Mouse (Mus musculus): Measurements from ENCODE around the gene Vps13d. TPM values are rescaled to one million over a fixed set of nuclear protein-coding genes. Genes with fewer than 3 reads are reported as not detected.

The Vps13d gene
- polyA plus RNA-seq, 1 experiment from 2014 or later = 10.3 TPM

DNA sequence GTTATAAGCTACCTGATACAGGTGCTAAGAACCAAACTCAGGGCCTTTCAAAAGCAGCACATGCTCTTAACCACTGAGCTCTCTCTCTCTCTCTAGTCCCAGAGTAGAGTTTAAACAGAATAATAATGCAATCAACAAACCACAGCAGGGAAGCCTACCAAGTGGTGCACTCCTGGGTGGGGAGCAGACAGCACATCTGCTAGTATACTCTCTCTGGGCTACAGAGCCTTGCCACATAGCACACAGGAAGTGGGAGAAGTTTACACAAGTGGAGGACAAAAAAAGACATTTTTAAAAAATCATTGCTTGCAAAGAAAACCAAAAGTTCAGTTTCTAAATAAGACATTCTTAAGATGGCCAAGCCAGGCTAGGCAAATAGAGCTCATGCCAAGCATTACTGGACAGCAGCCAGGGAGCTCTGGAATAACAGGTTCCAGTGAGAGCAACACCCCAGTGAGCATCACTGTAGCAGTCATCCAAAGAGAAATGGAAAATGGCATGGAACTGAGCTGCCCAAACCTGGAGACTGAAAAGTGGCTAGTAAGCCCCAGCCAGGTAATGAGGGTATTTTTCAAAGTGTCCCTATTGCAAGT is 64.8 kb downstream of the Vps13d start:
- Histone ChIP-seq H3K27me3 (replicated peaks; ENCODE audit: insufficient read depth, low read length) (no peaks in the 10 kb centered on the region), H3K27ac (ENCODE audit: low read length) (peak overlapping the region; percentile 66), H3K36me3 (ENCODE audit: insufficient read depth, low read length) (peaks cover 50% of the 10 kb centered on the region), H3K9me3 (ENCODE audit: low read length) (no peaks in the 10 kb centered on the region), H3K4me2 (replicated peaks; ENCODE audit: low read depth, low read length) (no peak overlapping the region), H3K4me3 (ENCODE audit: low read depth, low read length) (no peak overlapping the region), H3K4me1 (ENCODE audit: insufficient read depth, low read depth, low read length) (no peaks in the 10 kb centered on the region; the same call in 1 of the 2 replicates), H3K9ac (replicated peaks; ENCODE audit: low read depth) (no peak overlapping the region)
- DNase-seq (ENCODE audit: low spot score) (peak; percentile 86), ATAC-seq (peak; percentile 89)
- no peak for TF ChIP-seq CTCF (IDR thresholded peaks at IDR 0.05)
- no peak for TF ChIP-seq EP300 (IDR thresholded peaks at IDR 0.05)

DNA sequence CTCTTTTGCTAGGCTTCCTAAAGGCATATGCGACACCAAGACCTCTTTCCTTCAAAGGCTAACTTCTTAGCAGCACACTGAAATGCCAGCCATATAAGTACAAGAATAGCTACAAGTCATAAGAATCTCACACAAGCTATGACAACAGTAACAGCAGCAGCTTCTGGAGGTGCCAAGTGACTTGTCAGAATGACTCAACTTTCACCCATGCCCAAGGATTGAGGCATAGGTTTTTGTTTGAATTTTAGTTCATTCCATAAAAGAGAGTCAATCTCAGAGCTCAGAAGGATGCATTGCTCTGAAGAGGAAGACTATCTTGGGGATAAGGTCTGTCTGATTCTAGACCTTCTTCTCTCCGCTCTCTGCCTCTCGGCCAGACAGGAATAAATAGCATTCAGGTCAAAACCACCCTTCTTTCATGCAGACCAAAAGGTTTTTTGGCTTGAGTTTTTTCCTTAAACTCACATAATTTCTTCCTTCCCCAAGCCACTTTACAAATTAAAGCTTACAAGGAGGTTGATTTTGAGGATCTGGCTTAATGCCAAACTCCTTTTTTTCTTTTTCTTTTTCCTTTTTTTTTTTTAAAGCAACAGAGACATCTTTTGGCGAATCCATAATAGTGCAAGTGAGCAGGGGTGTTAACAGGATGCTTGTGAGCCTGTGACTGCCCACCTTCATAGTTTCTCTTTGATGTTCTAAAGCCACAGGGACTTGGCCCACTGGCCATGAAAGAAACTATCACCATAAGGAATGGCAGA is 69.2 kb downstream of the Vps13d start:
- no peak overlapping the region for H3K4me3 ChIP-seq (ENCODE audit: low read depth, low read length)
- no peak overlapping the region for H3K4me2 ChIP-seq (replicated peaks; ENCODE audit: low read depth, low read length)
- no peak overlapping the region for H3K27ac ChIP-seq (ENCODE audit: low read length)
- H3K9me3 ChIP-seq (ENCODE audit: low read length) = no peaks in the 10 kb centered on the region
- TF ChIP-seq CTCF (IDR thresholded peaks at IDR 0.05) (no peak), EP300 (IDR thresholded peaks at IDR 0.05) (no peak)
- H3K27me3 ChIP-seq (replicated peaks; ENCODE audit: insufficient read depth, low read length) = no peaks in the 10 kb centered on the region
- no peak overlapping the region for H3K9ac ChIP-seq (replicated peaks; ENCODE audit: low read depth)
- ATAC-seq = no peak
- WGBS = 46% methylated on average over 4 of the region's 4 CpGs
- DNase-seq (ENCODE audit: low spot score) = peak; percentile 19
- no peaks in the 10 kb centered on the region; the same call in 1 of the 2 replicates for H3K4me1 ChIP-seq (ENCODE audit: insufficient read depth, low read depth, low read length)
- peaks cover 38% of the 10 kb centered on the region; the same call in 1 of the 2 replicates for H3K36me3 ChIP-seq (ENCODE audit: insufficient read depth, low read length)

DNA sequence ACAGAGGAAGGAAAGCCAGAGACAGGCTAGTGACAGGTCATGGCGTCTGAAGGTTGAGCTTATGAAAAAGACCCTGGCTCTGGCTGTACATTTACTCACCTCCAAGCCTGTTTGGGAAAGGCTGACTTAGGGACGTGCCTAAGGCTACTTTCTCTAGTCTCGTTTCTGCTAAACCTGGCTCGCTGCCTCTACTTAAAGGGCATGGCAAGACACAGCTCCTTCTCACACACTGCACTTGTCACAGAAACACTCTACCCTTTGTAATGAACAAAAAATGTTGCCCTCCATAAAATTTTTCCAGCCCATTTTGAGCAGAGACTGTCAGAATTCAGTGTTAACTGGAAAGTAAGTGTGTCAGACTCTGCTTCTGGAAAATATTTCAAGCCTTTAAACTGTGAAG is 70.4 kb downstream of the Vps13d start:
- Histone ChIP-seq H3K4me1 (ENCODE audit: insufficient read depth, low read depth, low read length) (no peaks in the 10 kb centered on the region), H3K36me3 (ENCODE audit: insufficient read depth, low read length) (peaks cover 37% of the 10 kb centered on the region; the same call in 1 of the 2 replicates), H3K9ac (replicated peaks; ENCODE audit: low read depth) (no peak overlapping the region), H3K9me3 (ENCODE audit: low read length) (no peaks in the 10 kb centered on the region), H3K27me3 (replicated peaks; ENCODE audit: insufficient read depth, low read length) (no peaks in the 10 kb centered on the region), H3K4me3 (ENCODE audit: low read depth, low read length) (no peak overlapping the region), H3K4me2 (replicated peaks; ENCODE audit: low read depth, low read length) (no peak overlapping the region), H3K27ac (ENCODE audit: low read length) (no peak overlapping the region)
- ATAC-seq (no peak), DNase-seq (ENCODE audit: low spot score) (no peak)
- TF ChIP-seq CTCF (IDR thresholded peaks at IDR 0.05) = no peak
- no peak for TF ChIP-seq EP300 (IDR thresholded peaks at IDR 0.05)
- 38% methylated on average over 4 of the region's 4 CpGs for WGBS

DNA sequence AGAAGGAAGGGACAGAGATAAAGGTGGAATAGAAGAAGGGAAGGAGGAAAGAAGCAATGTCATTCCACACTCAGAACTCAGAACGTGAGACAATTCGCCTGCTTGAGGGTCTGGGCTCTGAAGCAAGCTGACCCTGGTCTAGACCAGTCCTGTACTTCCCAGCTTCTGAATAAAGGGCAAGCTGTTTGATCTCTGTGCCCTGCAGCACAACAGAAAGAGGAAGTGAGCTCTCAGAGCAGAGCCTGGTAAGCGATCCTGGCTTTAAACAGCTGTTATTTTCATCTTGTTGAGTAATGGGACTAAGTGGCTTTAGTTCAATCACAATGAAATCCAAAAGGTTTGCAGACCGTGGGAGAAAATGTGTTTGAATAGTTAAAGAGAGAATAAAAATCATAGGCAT is 83.2 kb downstream of the Vps13d start:
- ATAC-seq (no peak), DNase-seq (ENCODE audit: low spot score) (peak; percentile 14)
- Histone ChIP-seq H3K4me1 (ENCODE audit: insufficient read depth, low read depth, low read length) (no peaks in the 10 kb centered on the region), H3K4me3 (ENCODE audit: low read depth, low read length) (no peak overlapping the region), H3K9me3 (ENCODE audit: low read length) (no peaks in the 10 kb centered on the region), H3K36me3 (ENCODE audit: insufficient read depth, low read length) (peaks cover 54% of the 10 kb centered on the region; the same call in 1 of the 2 replicates), H3K9ac (replicated peaks; ENCODE audit: low read depth) (no peak overlapping the region), H3K4me2 (replicated peaks; ENCODE audit: low read depth, low read length) (no peak overlapping the region), H3K27ac (ENCODE audit: low read length) (no peak overlapping the region), H3K27me3 (replicated peaks; ENCODE audit: insufficient read depth, low read length) (no peaks in the 10 kb centered on the region)
- TF ChIP-seq EP300 (IDR thresholded peaks at IDR 0.05) (no peak), CTCF (IDR thresholded peaks at IDR 0.05) (no peak)
- 39% methylated on average over 4 of the region's 4 CpGs for WGBS

DNA sequence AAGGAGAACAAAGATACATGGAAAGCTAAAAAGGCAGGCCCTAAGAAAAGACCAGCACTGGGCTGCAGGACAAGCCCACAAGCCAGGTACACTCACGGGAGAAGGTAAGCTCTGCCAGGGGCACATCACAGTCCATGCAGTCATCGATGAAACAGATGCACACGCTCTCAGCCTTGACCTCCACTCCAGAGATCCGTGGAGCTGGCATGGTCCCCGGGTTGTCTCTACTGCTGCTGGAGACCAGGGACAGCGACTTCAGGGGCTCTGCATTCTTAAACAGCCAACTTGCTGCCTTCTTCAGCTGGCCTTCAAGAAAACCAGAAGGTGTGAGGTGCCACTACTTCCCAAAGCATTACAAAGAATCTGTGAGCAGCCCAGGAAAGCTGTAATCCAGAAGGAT is 84.1 kb downstream of the Vps13d start:
- no peaks in the 10 kb centered on the region for H3K4me1 ChIP-seq (ENCODE audit: insufficient read depth, low read depth, low read length)
- H3K4me3 ChIP-seq (ENCODE audit: low read depth, low read length) = no peak overlapping the region
- WGBS = 87% methylated on average over 6 of the region's 6 CpGs
- H3K27ac ChIP-seq (ENCODE audit: low read length) = no peak overlapping the region
- TF ChIP-seq CTCF (IDR thresholded peaks at IDR 0.05) (no peak), EP300 (IDR thresholded peaks at IDR 0.05) (no peak)
- H3K36me3 ChIP-seq (ENCODE audit: insufficient read depth, low read length) = peaks cover 59% of the 10 kb centered on the region; the same call in 1 of the 2 replicates
- H3K9me3 ChIP-seq (ENCODE audit: low read length) = no peaks in the 10 kb centered on the region
- ATAC-seq (no peak), DNase-seq (ENCODE audit: low spot score) (no peak)
- H3K4me2 ChIP-seq (replicated peaks; ENCODE audit: low read depth, low read length) = no peak overlapping the region
- no peaks in the 10 kb centered on the region for H3K27me3 ChIP-seq (replicated peaks; ENCODE audit: insufficient read depth, low read length)
- no peak overlapping the region for H3K9ac ChIP-seq (replicated peaks; ENCODE audit: low read depth)

DNA sequence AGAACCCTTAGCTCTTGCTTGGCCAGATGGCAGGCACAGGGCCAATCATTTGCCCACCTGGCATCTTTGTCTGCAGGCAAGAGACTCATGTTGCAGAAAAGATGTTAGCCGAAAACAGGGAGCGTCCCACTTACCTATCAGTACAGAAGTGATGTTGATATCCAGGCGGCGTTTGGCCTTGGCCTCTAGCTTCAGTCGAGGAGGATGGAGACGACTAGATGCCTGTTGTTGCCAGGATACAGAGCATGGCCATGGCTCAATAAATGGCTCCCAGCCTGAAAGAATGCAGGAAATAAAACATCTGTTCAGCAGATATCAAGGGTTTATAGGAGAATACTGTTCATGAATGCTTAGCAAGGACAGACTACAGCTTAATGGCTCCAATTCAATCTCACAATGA is 88.0 kb downstream of the Vps13d start:
- TF ChIP-seq CTCF (IDR thresholded peaks at IDR 0.05) (no peak), EP300 (IDR thresholded peaks at IDR 0.05) (no peak)
- DNase-seq (ENCODE audit: low spot score) (no peak), ATAC-seq (no peak)
- Histone ChIP-seq H3K27ac (ENCODE audit: low read length) (no peak overlapping the region), H3K36me3 (ENCODE audit: insufficient read depth, low read length) (peaks cover 50% of the 10 kb centered on the region; the same call in 1 of the 2 replicates), H3K9ac (replicated peaks; ENCODE audit: low read depth) (no peak overlapping the region), H3K9me3 (ENCODE audit: low read length) (no peaks in the 10 kb centered on the region), H3K4me3 (ENCODE audit: low read depth, low read length) (no peak overlapping the region), H3K4me1 (ENCODE audit: insufficient read depth, low read depth, low read length) (no peaks in the 10 kb centered on the region), H3K4me2 (replicated peaks; ENCODE audit: low read depth, low read length) (no peak overlapping the region), H3K27me3 (replicated peaks; ENCODE audit: insufficient read depth, low read length) (no peaks in the 10 kb centered on the region)
- WGBS = 68% methylated on average over 6 of the region's 6 CpGs
